Mouse (Mus musculus): ENCODE data around the gene Gm20521.
"Not testable (repeated sequence)": the region's sequence is repeated elsewhere in the genome, so short reads cannot be mapped to it uniquely, and the experiment has no call there.

Gm20521 gene

DNA sequence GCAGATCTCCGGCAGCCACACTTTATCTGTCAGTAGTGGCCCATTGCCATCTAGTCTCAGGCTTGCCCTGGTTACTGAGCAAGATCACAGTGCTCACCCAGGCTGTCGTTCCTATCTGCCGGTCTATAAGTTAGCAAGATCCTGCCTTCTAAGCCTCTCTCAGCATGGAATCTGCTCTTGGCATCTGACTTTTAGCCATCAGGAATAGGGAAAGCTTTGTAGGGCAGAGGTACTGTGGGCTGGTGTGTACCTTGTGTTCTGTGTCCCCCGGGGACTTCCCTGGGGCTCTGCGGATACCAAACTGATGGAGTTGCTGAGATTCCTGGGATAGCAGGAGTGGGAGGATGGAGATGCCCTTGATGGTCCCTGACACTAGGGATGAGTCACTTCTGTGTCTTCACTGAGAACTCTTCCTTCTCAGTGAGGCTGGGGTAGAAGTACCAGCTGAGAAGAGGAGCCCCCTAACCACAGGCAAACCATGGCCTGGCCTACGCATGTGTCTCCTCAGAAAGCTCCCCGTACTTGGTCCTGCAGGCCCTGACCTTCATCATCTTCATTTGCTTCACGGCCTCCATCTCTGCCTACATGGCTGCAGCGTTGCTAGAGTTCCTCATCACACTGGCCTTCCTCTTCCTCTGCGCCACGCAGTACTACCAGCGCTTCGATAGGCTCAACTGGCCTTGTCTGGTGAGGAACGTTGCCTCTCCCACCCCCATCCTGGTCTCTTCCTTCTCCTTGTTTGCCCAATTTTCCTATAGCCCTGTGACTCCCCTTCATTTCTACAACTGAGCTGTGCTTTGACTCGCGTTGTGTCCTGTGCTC is 54.3 kb downstream of the Gm20521 start:
- DNase-seq, result no peak

DNA sequence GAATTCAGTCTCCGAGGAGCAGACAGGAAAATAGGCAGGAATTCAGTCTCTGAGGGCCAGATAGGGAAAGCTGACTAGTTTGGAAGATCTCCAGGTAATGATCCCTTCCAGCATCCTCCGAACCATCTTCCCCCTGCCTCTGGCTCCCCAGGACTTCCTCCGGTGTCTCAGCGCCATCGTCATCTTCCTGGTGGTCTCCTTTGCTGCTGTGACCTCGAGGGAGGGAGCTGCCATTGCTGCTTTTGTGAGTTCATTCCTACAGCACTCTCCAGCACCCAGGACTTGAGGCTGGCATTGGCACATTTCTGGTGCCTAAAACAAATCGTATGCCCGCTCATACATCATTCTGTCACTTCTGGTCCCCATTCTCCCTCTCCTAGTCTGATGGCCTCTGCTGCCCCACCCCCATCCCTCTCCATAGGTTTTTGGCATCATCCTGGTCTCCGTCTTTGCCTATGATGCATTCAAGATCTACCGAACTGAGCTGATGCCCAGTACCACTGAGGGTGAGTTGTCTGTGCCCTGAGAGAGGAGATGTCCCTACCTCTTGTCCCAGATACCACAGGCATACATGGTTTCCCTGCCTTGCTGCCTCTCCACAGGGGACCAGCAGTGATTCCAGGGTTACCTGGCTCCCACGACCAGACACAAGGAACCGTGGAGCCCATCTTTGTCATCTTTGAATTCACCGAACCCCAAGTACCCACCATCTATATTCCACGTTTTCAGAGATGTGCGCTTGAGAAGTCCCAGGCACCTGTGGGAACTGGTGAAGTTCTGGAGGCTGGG is 55.4 kb downstream of the Gm20521 start:
- DNase-seq, result no peak

DNA sequence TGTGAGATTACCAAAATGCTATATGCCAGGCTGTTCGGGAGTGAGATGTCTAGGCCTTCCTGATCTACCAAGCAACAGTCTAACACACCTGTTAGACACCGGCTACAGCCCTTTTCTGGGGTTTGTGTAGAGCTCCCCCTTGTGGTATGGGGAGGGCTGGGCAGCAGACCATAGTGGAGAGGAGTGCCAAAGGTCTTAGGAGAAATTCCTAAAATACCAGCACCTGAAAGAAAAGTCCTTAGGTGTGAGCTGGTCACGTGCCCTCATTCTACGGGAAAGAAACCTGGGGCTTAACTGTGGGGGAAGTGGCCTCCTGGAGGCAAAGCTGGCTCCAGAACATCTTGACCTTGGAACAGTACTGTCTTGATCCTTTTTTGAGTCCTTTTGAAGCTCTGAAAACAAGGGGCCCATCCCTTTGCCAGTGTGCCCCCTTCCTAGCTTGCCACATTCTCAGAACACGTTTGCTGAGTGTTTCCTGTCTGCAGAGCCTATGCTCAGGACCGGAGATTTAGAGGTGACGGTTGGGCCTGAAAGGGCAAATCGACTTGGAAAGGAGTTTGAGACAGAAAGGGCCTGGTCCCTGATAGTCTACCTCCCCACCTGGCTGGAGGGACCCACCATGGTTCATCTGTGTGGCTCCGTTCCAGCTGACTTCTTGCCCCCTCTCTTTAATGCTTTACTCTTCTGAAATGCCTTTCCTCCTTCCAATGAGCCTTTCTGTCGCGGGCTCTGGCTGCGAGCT is 56.4 kb downstream of the Gm20521 start:
- peak; percentile 76 to 84 for DNase-seq

DNA sequence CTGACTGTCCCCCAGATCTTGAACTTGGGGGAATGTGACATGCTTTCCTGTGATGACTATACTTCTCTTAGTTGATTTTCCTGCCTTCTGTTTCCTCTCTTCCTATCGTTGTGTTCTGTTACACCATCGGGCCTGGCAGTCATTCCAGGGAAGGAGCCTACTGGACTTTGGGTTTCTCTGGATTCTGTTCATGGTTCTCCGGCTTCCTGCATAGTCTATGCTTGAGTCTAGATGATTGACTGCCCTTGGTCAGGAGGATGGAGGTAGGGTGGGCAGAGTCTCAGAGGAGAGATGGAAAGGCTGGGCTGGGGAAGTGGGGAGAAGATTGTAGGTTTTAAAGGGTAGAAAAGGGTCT is 56.9 kb downstream of the Gm20521 start:
- DNase-seq, result no peak

DNA sequence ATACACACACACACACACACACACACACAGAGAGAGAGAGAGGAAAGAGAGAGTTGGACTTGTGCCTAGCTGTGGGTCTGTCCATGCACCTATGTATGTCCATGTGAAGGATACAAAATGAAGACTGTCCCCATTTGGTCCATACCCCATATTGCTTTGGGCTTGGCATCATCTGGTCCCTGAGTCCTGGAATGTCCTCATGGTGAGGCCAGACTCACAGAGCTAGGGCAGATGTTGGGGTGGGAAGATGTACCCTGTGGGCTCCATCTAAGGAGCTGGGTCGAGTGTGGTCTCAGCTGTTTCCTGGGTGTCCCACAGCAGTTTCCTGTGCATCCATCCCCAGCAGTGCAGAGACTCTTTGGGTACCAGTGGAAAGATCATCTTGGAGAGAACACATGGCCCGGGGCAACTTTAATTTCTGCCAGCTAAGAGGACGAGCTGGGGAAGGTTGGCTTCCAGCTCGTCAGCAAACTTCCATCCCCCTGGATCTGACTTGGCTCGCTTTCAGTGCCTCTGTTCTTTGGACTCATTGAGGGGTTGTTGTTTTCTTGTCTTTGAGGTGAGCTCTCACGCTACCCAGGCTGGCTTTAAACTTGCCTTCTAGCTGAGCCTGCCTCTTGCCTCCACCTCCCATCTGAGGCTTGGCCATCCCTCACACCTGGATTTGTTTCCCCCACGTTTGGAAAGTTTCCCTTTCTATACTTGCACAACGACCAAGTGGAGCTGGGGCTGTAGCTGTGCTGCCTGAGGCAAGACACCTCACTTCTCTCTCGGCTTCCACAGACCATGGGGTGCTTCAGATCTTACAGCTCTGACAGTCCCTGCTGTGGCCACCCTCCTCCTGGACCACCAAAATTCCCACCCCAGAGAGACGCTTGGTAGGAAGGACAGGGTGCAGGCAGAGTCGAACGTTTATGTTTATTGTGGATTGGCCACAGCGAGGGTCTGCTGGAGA is 58.1 kb downstream of the Gm20521 start:
- DNase-seq, result no peak

DNA sequence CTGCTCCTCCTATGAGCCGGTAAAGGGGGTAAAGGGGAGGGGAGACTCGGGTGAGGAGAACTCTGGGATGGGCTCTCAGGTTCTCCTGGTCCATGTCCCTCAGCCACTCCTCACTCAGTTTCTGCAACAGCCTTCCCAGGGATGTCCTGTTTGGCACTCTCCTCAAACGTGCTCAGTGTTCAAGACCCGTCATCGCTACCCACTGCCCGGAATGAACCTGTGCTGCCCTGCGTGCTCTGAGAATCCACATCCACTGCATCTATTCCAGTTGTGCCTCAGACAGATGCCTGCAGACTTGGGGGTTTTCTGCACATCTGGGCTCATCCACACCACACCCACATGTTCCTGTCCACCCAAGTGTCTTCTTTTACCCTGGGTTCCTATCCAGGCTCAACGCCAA is 59.2 kb downstream of the Gm20521 start:
- DNase-seq, result no peak

DNA sequence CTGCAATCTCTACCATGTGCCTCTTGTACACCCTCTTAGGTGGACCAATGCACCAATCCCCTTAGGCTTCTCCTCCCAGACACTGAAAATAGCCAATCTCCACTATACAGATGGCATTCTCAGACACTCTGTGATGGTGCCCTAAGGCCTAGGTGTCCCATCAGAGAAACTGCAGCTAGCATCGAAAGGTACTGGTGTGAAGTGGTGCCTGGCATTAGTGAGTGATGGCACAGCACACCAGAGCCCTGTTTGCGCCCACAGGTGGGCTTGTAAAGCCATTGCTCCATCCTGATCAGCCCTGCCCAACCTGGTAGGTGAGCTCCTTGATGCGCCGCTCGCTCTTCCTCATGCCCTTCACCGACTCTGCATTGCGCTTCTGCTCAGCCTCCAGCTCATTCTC is 60.7 kb downstream of the Gm20521 start:
- no peak for DNase-seq

DNA sequence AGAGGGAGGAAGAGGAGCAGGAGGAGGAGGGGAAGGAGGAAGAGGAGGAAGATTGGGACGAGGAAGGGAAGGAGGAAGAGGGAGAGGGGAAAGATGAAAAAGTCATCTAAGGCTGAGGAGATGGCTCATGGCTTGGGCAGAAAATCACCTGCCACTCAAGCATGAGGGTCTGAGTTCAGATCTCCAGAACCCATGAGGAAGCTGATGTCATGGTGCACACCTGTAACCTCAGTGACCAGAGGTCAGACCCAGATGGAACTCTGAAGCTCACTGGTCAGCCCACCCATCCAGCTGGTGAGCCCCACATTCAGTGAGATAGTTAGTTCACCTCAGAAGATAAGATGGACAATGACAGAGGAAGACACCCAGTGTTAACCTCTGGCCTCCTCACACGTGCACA is 61.7 kb downstream of the Gm20521 start:
- DNase-seq, result no peak

DNA sequence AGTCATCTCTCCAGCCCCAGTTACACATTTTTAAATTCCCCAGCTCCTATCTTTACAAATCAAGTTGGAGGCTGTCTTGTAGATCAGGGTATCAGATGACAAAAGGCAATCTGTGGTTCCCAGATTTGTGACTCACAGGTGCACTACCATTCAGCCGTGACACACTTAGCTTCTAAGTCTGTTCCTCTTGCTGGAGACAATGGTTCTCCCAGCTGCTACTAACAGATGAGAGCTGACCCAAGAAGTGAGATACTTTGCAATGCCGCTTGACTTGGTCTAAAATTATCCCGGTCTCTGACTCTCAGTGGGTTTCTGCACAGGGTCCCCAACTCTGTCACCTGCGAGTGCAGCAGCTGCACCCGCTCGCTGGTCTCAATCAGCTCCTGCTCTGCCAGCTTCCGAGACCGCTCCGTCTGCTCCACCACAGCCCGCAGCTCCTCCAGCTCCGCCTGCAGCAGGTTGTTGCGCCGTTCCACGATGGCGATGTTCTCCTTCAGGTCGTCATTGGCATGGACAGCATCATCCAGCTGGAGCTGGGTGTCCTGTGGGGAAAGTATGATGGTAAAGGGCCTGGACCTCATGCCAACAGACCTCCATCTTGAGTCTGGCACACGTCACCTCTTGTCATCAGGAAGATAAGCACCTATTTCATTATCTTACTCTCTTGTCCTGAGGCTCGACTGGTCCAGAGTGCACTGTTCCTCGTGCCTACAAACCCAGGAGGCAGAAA is 62.9 kb downstream of the Gm20521 start:
- DNase-seq, result no peak

DNA sequence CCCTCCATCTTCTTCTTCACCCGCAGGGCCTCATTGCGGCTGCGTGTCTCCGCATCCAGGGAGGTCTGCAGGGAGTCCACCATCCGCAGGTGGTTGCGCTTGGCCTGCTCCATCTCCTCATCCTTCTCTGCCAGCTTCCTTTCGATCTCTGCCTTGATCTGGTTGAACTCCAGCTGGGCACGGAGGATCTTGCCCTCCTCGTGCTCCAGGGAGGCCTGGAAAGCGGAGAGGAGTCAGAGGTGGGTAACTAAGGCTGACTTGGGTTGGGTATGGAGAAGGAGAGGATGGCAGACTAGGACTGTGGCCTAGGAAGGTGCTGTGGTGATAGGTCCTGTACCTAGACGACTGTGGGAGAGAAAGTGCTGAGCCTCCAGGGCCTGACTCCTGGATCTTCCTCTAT is 63.8 kb downstream of the Gm20521 start:
- not testable (repeated sequence) for DNase-seq

Data from kidney, postnatal 4 days (tissue).